Mouse (Mus musculus) limb, embryonic 15.5 days (tissue): ENCODE data around the gene Nsun2. TPM values are rescaled to one million over a fixed set of nuclear protein-coding genes. Genes with fewer than 3 reads are reported as not detected.

Source experiments
- ATAC-seq: fragments of 200-750 bp; cut with Nextera tagmentation; 2 replicates; pipeline ENCODE4 v1.8.0; 2017; ENCODE audit warnings: low read depth, moderate TSS enrichment; ENCODE audit not compliant: insufficient number of reproducible peaks, low FRiP score, low TSS enrichment
- H3K27ac ChIP-seq: fragments of 300-500 bp; sonication (generic); 2 replicates; pipeline ENCODE4 v1.5.1; 2015; ENCODE audit warnings: moderate library complexity, mild to moderate bottlenecking, inconsistent platforms
- H3K27me3 ChIP-seq: fragments of 300-500 bp; sonication (generic); 2 replicates; pipeline ENCODE4 v1.6.1; 2015; ENCODE audit warnings: inconsistent platforms
- H3K36me3 ChIP-seq: fragments of 300-500 bp; sonication (generic); 2 replicates; pipeline ENCODE4 v1.6.1; 2015; ENCODE audit warnings: inconsistent platforms
- H3K4me1 ChIP-seq: fragments of 300-500 bp; sonication (generic); 2 replicates; pipeline ENCODE4 v1.6.1; 2015; ENCODE audit warnings: inconsistent platforms
- H3K4me2 ChIP-seq: fragments of 300-500 bp; sonication (generic); 2 replicates; pipeline ENCODE4 v1.6.1; 2015; ENCODE audit warnings: mild to moderate bottlenecking, inconsistent platforms
- H3K4me3 ChIP-seq: fragments of 300-500 bp; sonication (generic); 2 replicates; pipeline ENCODE4 v1.5.1; 2015; ENCODE audit warnings: mild to moderate bottlenecking, inconsistent platforms
- H3K9ac ChIP-seq: fragments of 300-500 bp; sonication (generic); 2 replicates; pipeline ENCODE4 v1.6.1; 2015; ENCODE audit warnings: inconsistent platforms
- H3K9me3 ChIP-seq: fragments of 300-500 bp; sonication (generic); 2 replicates; pipeline ENCODE4 v1.6.1; 2016; ENCODE audit warnings: inconsistent platforms
- WGBS: fragments of 180-500 bp; shearing (Covaris S2); methylation state at CpG from one replicate; pipeline ENCODE4 v1.1.7; 2015; 5-methylcytosine and 5-hydroxymethylcytosine counted together
- polyA plus RNA-seq: library from polyadenylated mRNA; unstranded; fragments of >200 nt; fragmentation: Nextera tagmentation; extraction: Ambion mirVana; gene quantifications from 2 replicates; pipeline ENCODE4 v1.2.1, GENCODE M21; 2015

Nsun2 gene
- polyA plus RNA-seq, 1 experiment from 2014 or later = 136 TPM

- Histone ChIP-seq H3K9ac (no peak overlapping the region), H3K4me1 (peaks cover 4% of the 10 kb centered on the region), H3K27me3 (no peaks in the 10 kb centered on the region), H3K36me3 (peaks cover 89% of the 10 kb centered on the region), H3K9me3 (no peaks in the 10 kb centered on the region), H3K4me2 (no peak overlapping the region), H3K4me3 (no peak overlapping the region), H3K27ac (no peak overlapping the region)
- ATAC-seq = no peak
- WGBS = 91% methylated on average over 12 of the region's 12 CpGs
Measured at GRCm38 (mm10) chr13:69506341-69507086, 27.0 kb upstream of the Nsun2 start.

- Histone ChIP-seq H3K9me3 (no peaks in the 10 kb centered on the region), H3K36me3 (peaks cover 88% of the 10 kb centered on the region)
- 95% methylated on average over 3 of the region's 3 CpGs for WGBS
Measured at GRCm38 (mm10) chr13:69507666-69508065, 25.9 kb upstream of the Nsun2 start.

GRCm38 (mm10) chr13:69509391-69510244, 23.9 kb upstream of the Nsun2 start:
- Histone ChIP-seq H3K36me3 (peaks cover 78% of the 10 kb centered on the region), H3K27ac (no peak overlapping the region), H3K4me2 (no peak overlapping the region), H3K4me3 (no peak overlapping the region), H3K9me3 (no peaks in the 10 kb centered on the region), H3K4me1 (peaks cover 4% of the 10 kb centered on the region), H3K9ac (no peak overlapping the region), H3K27me3 (no peaks in the 10 kb centered on the region)
- ATAC-seq = no peak
- 61% methylated on average over 9 of the region's 9 CpGs for WGBS

More at GRCm38 (mm10) chr13:69507666-69508065, 25.9 kb upstream of the Nsun2 start:
- no peak overlapping the region for H3K4me3 ChIP-seq
- ATAC-seq = no peak
- no peak overlapping the region for H3K4me2 ChIP-seq
- no peaks in the 10 kb centered on the region for H3K27me3 ChIP-seq
- no peak overlapping the region for H3K9ac ChIP-seq
- peaks cover 4% of the 10 kb centered on the region for H3K4me1 ChIP-seq
- H3K27ac ChIP-seq = no peak overlapping the region

GRCm38 (mm10) chr13:69515091-69515490, 18.5 kb upstream of the Nsun2 start:
- Histone ChIP-seq H3K36me3 (peaks cover 33% of the 10 kb centered on the region), H3K4me3 (no peak overlapping the region), H3K9me3 (no peaks in the 10 kb centered on the region), H3K27me3 (no peaks in the 10 kb centered on the region), H3K4me1 (peaks cover 12% of the 10 kb centered on the region), H3K4me2 (no peak overlapping the region), H3K9ac (no peak overlapping the region), H3K27ac (no peak overlapping the region)
- 54% methylated on average over 3 of the region's 3 CpGs for WGBS
- ATAC-seq = no peak

GRCm38 (mm10) chr13:69517445-69517844, 16.1 kb upstream of the Nsun2 start:
- H3K4me2 ChIP-seq = no peak overlapping the region
- H3K36me3 ChIP-seq = peaks cover 14% of the 10 kb centered on the region
- H3K9ac ChIP-seq = no peak overlapping the region
- H3K4me3 ChIP-seq = no peak overlapping the region
- no peaks in the 10 kb centered on the region for H3K9me3 ChIP-seq
- no peak overlapping the region for H3K27ac ChIP-seq
- ATAC-seq = no peak
- no peaks in the 10 kb centered on the region for H3K27me3 ChIP-seq
- WGBS = 61% methylated on average over 6 of the region's 6 CpGs
- peaks cover 23% of the 10 kb centered on the region for H3K4me1 ChIP-seq

GRCm38 (mm10) chr13:69519137-69519536, 14.4 kb upstream of the Nsun2 start:
- H3K36me3 ChIP-seq = peaks cover 3% of the 10 kb centered on the region; the same call in 1 of the 2 replicates
- no peak overlapping the region for H3K4me2 ChIP-seq
- H3K27ac ChIP-seq = no peak overlapping the region
- no peak overlapping the region for H3K9ac ChIP-seq
- no peak overlapping the region for H3K4me3 ChIP-seq
- H3K27me3 ChIP-seq = no peaks in the 10 kb centered on the region
- ATAC-seq = no peak
- no peaks in the 10 kb centered on the region for H3K9me3 ChIP-seq
- peaks cover 37% of the 10 kb centered on the region for H3K4me1 ChIP-seq
- WGBS = 78% methylated on average over 6 of the region's 6 CpGs

- H3K4me1 ChIP-seq = peaks cover 56% of the 10 kb centered on the region
- no peak overlapping the region for H3K4me3 ChIP-seq
- ATAC-seq = no peak
- 0 out of 2 replicates have a peak overlapping the region, but pooled peaks have one; percentile 1 for H3K9ac ChIP-seq
- no peaks in the 10 kb centered on the region for H3K27me3 ChIP-seq
- H3K9me3 ChIP-seq = no peaks in the 10 kb centered on the region
- H3K4me2 ChIP-seq = no peak overlapping the region
- H3K36me3 ChIP-seq = no peaks in the 10 kb centered on the region
- H3K27ac ChIP-seq = no peak overlapping the region
- WGBS = 87% methylated on average over 1 of the region's 1 CpGs
Measured at GRCm38 (mm10) chr13:69522161-69522791, 11.3 kb upstream of the Nsun2 start.

GRCm38 (mm10) chr13:69523444-69524157, 9.9 kb upstream of the Nsun2 start:
- no peaks in the 10 kb centered on the region for H3K9me3 ChIP-seq
- no peak for ATAC-seq
- no peak overlapping the region for H3K9ac ChIP-seq
- WGBS = 52% methylated on average over 14 of the region's 14 CpGs
- H3K27ac ChIP-seq = no peak overlapping the region
- H3K36me3 ChIP-seq = no peaks in the 10 kb centered on the region
- H3K4me3 ChIP-seq = no peak overlapping the region
- H3K27me3 ChIP-seq = no peaks in the 10 kb centered on the region
- peaks cover 51% of the 10 kb centered on the region for H3K4me1 ChIP-seq
- H3K4me2 ChIP-seq = no peak overlapping the region

- no peaks in the 10 kb centered on the region for H3K27me3 ChIP-seq
- H3K9ac ChIP-seq = no peak overlapping the region
- no peak overlapping the region for H3K4me3 ChIP-seq
- H3K4me1 ChIP-seq = peaks cover 49% of the 10 kb centered on the region
- H3K27ac ChIP-seq = no peak overlapping the region
- H3K4me2 ChIP-seq = no peak overlapping the region
- no peaks in the 10 kb centered on the region for H3K9me3 ChIP-seq
- ATAC-seq = no peak
- WGBS = 61% methylated on average over 2 of the region's 2 CpGs
- no peaks in the 10 kb centered on the region for H3K36me3 ChIP-seq
Measured at GRCm38 (mm10) chr13:69524158-69524530, 9.4 kb upstream of the Nsun2 start.

GRCm38 (mm10) chr13:69525867-69526266, 7.7 kb upstream of the Nsun2 start:
- no peak overlapping the region for H3K4me3 ChIP-seq
- peaks cover 57% of the 10 kb centered on the region for H3K4me1 ChIP-seq
- peaks cover 11% of the 10 kb centered on the region; the same call in 1 of the 2 replicates for H3K36me3 ChIP-seq
- H3K27ac ChIP-seq = peak overlapping the region; percentile 57; the same call in 1 of the 2 replicates
- no peaks in the 10 kb centered on the region for H3K27me3 ChIP-seq
- 0 out of 2 replicates have a peak overlapping the region, but pooled peaks have one; percentile 10 for H3K4me2 ChIP-seq
- WGBS = 63% methylated on average over 4 of the region's 4 CpGs
- no peak for ATAC-seq
- H3K9ac ChIP-seq = no peak overlapping the region
- no peaks in the 10 kb centered on the region for H3K9me3 ChIP-seq

- WGBS = 79% methylated on average over 7 of the region's 7 CpGs
- no peak overlapping the region for H3K27ac ChIP-seq
- H3K4me1 ChIP-seq = peaks cover 60% of the 10 kb centered on the region
- H3K4me2 ChIP-seq = no peak overlapping the region
- H3K9me3 ChIP-seq = no peaks in the 10 kb centered on the region
- no peaks in the 10 kb centered on the region for H3K27me3 ChIP-seq
- no peak overlapping the region for H3K4me3 ChIP-seq
- H3K36me3 ChIP-seq = peaks cover 11% of the 10 kb centered on the region; the same call in 1 of the 2 replicates
- H3K9ac ChIP-seq = no peak overlapping the region
- no peak for ATAC-seq
Measured at GRCm38 (mm10) chr13:69528531-69528930, 5.0 kb upstream of the Nsun2 start.
